Mouse (Mus musculus) bone marrow macrophage, adult 2 months (primary cell): ENCODE data around the gene Nox1.

Source experiments
- CTCF ChIP-seq: IDR thresholded peaks from 2 replicates; pipeline ENCODE4 v1.5.1; 2012; ENCODE audit warnings: low read depth, mild to moderate bottlenecking, low read length, moderate library complexity
- POLR2A ChIP-seq: IDR thresholded peaks from 2 replicates; pipeline ENCODE4 v1.6.1; 2012; ENCODE audit warnings: mild to moderate bottlenecking, low read depth, low read length, borderline replicate concordance

GRCm38 (mm10) chrX:134102641-134103040 is 119.1 kb downstream of the Nox1 start:
- TF ChIP-seq CTCF (no peak), POLR2A (no peak)
